Comparison of ENCODE assay signal across 17 mouse cellular contexts in genomic region chr12:44462976-44463375, GRCm38 (mm10).
DNase-seq lines count a peak whose midpoint lies in the region; ATAC-seq and TF ChIP-seq lines count a peak whose summit lies in the region.
"Had no signal": no experiment of that assay in that cellular context is flagged by ENCODE, and none has a peak within 500 bp of the region (broad histone marks: within the 10 kb centered on the region; RNA-seq: fewer than 3 reads in every experiment).

No protein-coding gene starts in this region.

- 58% methylated on average over 6 of the region's 6 CpGs for WGBS in midbrain, embryonic 13.5 days
- WGBS in midbrain, embryonic 11.5 days, result 76% methylated on average over 6 of the region's 6 CpGs
- 19% methylated on average over 6 of the region's 6 CpGs for WGBS in forebrain, embryonic 16.5 days
- WGBS in hindbrain, postnatal 0 days, result 15% methylated on average over 6 of the region's 6 CpGs
- WGBS in neural tube, embryonic 15.5 days, result 14% methylated on average over 6 of the region's 6 CpGs
- WGBS in heart, embryonic 10.5 days, result 70% methylated on average over 6 of the region's 6 CpGs

- no peaks in the 10 kb centered on the region for H3K27me3 ChIP-seq in midbrain, embryonic 13.5 days
- no peaks in the 10 kb centered on the region for H3K27me3 ChIP-seq in midbrain, embryonic 11.5 days (ENCODE audit: control insufficient read depth, insufficient read depth, low read length)
- H3K27me3 ChIP-seq in forebrain, embryonic 16.5 days (replicated peaks; ENCODE audit: control insufficient read depth, insufficient read depth, low read length), result no peaks in the 10 kb centered on the region
- H3K27me3 ChIP-seq in hindbrain, postnatal 0 days (ENCODE audit: insufficient read depth, low read length), result no peaks in the 10 kb centered on the region
- no peaks in the 10 kb centered on the region for H3K27me3 ChIP-seq in neural tube, embryonic 15.5 days (replicated peaks)
- H3K27me3 ChIP-seq in heart, embryonic 10.5 days (ENCODE audit: insufficient read depth, poor library complexity, severe bottlenecking), result no peaks in the 10 kb centered on the region

- peak; percentile 63; the same call in 1 of the 2 replicates for ATAC-seq in midbrain, embryonic 13.5 days
- no peak for ATAC-seq in midbrain, embryonic 11.5 days (ENCODE audit: low FRiP score)
- peak; percentile 83 for ATAC-seq in forebrain, embryonic 16.5 days
- ATAC-seq in hindbrain, postnatal 0 days, result peak; percentile 70
- ATAC-seq in neural tube, embryonic 15.5 days (ENCODE audit: low FRiP score), result peak; percentile 58; the same call in 1 of the 2 replicates
- ATAC-seq: CD4-positive, CD25-positive, alpha-beta regulatory T cell, adult 4 months; inflammation-experienced regulatory T-cells, adult 6 months had no signal

- H3K36me3 ChIP-seq in midbrain, embryonic 13.5 days, result no peaks in the 10 kb centered on the region
- H3K36me3 ChIP-seq in midbrain, embryonic 11.5 days (ENCODE audit: control insufficient read depth, insufficient read depth, low read length), result no peaks in the 10 kb centered on the region
- no peaks in the 10 kb centered on the region for H3K36me3 ChIP-seq in forebrain, embryonic 16.5 days (ENCODE audit: control insufficient read depth, insufficient read depth)
- no peaks in the 10 kb centered on the region for H3K36me3 ChIP-seq in hindbrain, postnatal 0 days (ENCODE audit: insufficient read depth, low read length)
- H3K36me3 ChIP-seq in neural tube, embryonic 15.5 days, result no peaks in the 10 kb centered on the region
- H3K36me3 ChIP-seq in heart, embryonic 10.5 days, result no peaks in the 10 kb centered on the region

- intact Hi-C loops in gastrocnemius, postnatal 36 days (cut with DNase I), result no loop called here

- peak overlapping the region; percentile 57 for H3K27ac ChIP-seq in midbrain, embryonic 13.5 days
- no peak overlapping the region for H3K27ac ChIP-seq in midbrain, embryonic 11.5 days (ENCODE audit: low read depth, low read length)
- peak overlapping the region; percentile 9 for H3K27ac ChIP-seq in forebrain, embryonic 16.5 days (ENCODE audit: low read length)
- H3K27ac ChIP-seq in hindbrain, postnatal 0 days, result peak overlapping the region; percentile 73
- peak overlapping the region; percentile 56; the same call in 1 of the 2 replicates for H3K27ac ChIP-seq in neural tube, embryonic 15.5 days (replicated peaks)
- H3K27ac ChIP-seq in heart, embryonic 10.5 days, result no peak overlapping the region
- H3K27ac ChIP-seq: kidney, postnatal 0 days had no signal

- no peak overlapping the region for H3K4me2 ChIP-seq in midbrain, embryonic 13.5 days (replicated peaks)
- H3K4me2 ChIP-seq in midbrain, embryonic 11.5 days, result no peak overlapping the region
- peak overlapping the region; percentile 6; the same call in 1 of the 2 replicates for H3K4me2 ChIP-seq in forebrain, embryonic 16.5 days (ENCODE audit: low read length)
- no peak overlapping the region for H3K4me2 ChIP-seq in hindbrain, postnatal 0 days (ENCODE audit: low read depth, low read length)
- H3K4me2 ChIP-seq in neural tube, embryonic 15.5 days, result no peak overlapping the region
- H3K4me2 ChIP-seq: lung, embryonic 14.5 days had no signal

- no peaks in the 10 kb centered on the region for H3K9me3 ChIP-seq in midbrain, embryonic 13.5 days
- no peaks in the 10 kb centered on the region for H3K9me3 ChIP-seq in midbrain, embryonic 11.5 days (ENCODE audit: control insufficient read depth, low read length)
- H3K9me3 ChIP-seq in forebrain, embryonic 16.5 days (ENCODE audit: control insufficient read depth, low read length), result no peaks in the 10 kb centered on the region
- no peaks in the 10 kb centered on the region for H3K9me3 ChIP-seq in hindbrain, postnatal 0 days (ENCODE audit: low read length)
- no peaks in the 10 kb centered on the region for H3K9me3 ChIP-seq in neural tube, embryonic 15.5 days (replicated peaks)
- no peaks in the 10 kb centered on the region for H3K9me3 ChIP-seq in heart, embryonic 10.5 days

- H3K4me3 ChIP-seq in midbrain, embryonic 13.5 days (replicated peaks), result no peak overlapping the region
- H3K4me3 ChIP-seq in midbrain, embryonic 11.5 days (ENCODE audit: low read depth, low read length), result no peak overlapping the region
- H3K4me3 ChIP-seq in forebrain, embryonic 16.5 days (replicated peaks; ENCODE audit: low read length), result no peak overlapping the region
- H3K4me3 ChIP-seq in hindbrain, postnatal 0 days (ENCODE audit: low read length), result no peak overlapping the region
- H3K4me3 ChIP-seq in neural tube, embryonic 15.5 days (replicated peaks), result no peak overlapping the region
- H3K4me3 ChIP-seq in heart, embryonic 10.5 days, result no peak overlapping the region

- no peak overlapping the region for H3K9ac ChIP-seq in midbrain, embryonic 13.5 days (replicated peaks)
- no peak overlapping the region for H3K9ac ChIP-seq in midbrain, embryonic 11.5 days (ENCODE audit: low read length)
- no peak overlapping the region for H3K9ac ChIP-seq in forebrain, embryonic 16.5 days (replicated peaks; ENCODE audit: low read depth, low read length)
- H3K9ac ChIP-seq in hindbrain, postnatal 0 days (replicated peaks; ENCODE audit: low read length), result no peak overlapping the region
- no peak overlapping the region for H3K9ac ChIP-seq in neural tube, embryonic 15.5 days (replicated peaks)
- H3K9ac ChIP-seq: lung, embryonic 14.5 days had no signal

- no peak for TF ChIP-seq CTCF in hindbrain, postnatal 0 days (IDR thresholded peaks at IDR 0.05; ENCODE audit: low read depth)

- H3K4me1 ChIP-seq in midbrain, embryonic 13.5 days (replicated peaks), result peaks cover 21% of the 10 kb centered on the region
- H3K4me1 ChIP-seq in midbrain, embryonic 11.5 days (ENCODE audit: control insufficient read depth, insufficient read depth, low read length), result no peaks in the 10 kb centered on the region
- peaks cover 12% of the 10 kb centered on the region for H3K4me1 ChIP-seq in forebrain, embryonic 16.5 days (replicated peaks; ENCODE audit: control insufficient read depth, insufficient read depth, low read length)
- H3K4me1 ChIP-seq in hindbrain, postnatal 0 days (ENCODE audit: insufficient read depth, low read length), result peaks cover 10% of the 10 kb centered on the region; the same call in 1 of the 2 replicates
- H3K4me1 ChIP-seq in neural tube, embryonic 15.5 days, result peaks cover 14% of the 10 kb centered on the region; the same call in 1 of the 2 replicates
- no peaks in the 10 kb centered on the region for H3K4me1 ChIP-seq in heart, embryonic 10.5 days

- no peak for DNase-seq in midbrain, embryonic 11.5 days (ENCODE audit: low spot score, missing footprints)
- DNase-seq in hindbrain, postnatal 0 days (ENCODE audit: low spot score), result peak; percentile 51
- no peak for DNase-seq in gastrocnemius, postnatal 36 days
- DNase-seq in heart, embryonic 10.5 days (ENCODE audit: low spot score), result no peak
- DNase-seq: adrenal gland, postnatal 10 days; cerebellum, adult 8-10 months; heart, adult 18-20 months; right cerebral cortex, adult 18-20 months; spleen, adult 18-20 months; thymus, postnatal 14 days had no signal

Comparison
In these comparisons a context has a peak if more than half of its experiments do, and no peak if none do; other contexts are left out.
1. H3K27ac ChIP-seq: peak in midbrain, embryonic 13.5 days (single experiment), forebrain, embryonic 16.5 days (single experiment), hindbrain, postnatal 0 days (single experiment) and neural tube, embryonic 15.5 days (single experiment); none in midbrain, embryonic 11.5 days (single experiment) and heart, embryonic 10.5 days (single experiment).